Mouse (Mus musculus) adrenal gland, adult 10 weeks (tissue): ENCODE results near the gene C2cd4a. TPM values are rescaled to one million over a fixed set of nuclear protein-coding genes. Genes with fewer than 3 reads are reported as not detected.

Experiments used
- polyA plus RNA-seq: library from polyadenylated mRNA; stranded (reverse); fragments of 350-450 nt; fragmentation: Illumina TruSeq; extraction: RNeasy Lipid Tissue Mini Kit (QIAGEN cat#74804); gene quantifications from one replicate; pipeline ENCODE4 v1.2.3, GENCODE M21; 2014; ENCODE audit warnings: low read depth, low replicate concordance

Gene C2cd4a
- not detected for polyA plus RNA-seq

DNA sequence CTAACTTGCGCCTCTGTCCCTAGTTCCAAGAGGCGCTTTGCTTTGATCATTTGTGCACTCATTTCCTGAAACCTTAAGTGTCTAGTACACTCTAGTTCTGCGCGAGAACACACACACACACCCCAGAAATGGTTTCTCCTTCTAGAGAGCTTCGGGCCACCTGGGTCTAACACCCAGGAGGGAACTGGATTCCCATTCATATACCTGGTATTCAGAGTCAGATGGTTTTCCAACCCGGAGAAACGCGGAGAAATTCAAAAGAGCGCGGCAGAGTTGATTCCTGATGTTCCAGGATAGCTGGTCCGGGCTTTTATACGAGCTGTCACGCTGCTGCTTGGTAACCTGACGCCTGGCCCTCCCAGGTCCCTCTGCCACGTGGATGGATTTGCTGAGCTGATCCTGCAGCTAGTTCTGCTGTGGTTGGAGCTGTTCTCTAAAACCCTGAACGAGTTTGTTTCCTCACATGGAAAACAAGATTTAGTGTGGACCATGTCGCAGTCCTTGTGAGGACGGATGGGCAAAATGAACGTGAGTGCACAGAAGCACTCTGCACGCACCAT is at the start of gene C2cd4a:
Gene C2cd4a (minus strand): TSS at position 285 of the 560 bp plus-strand sequence.

GRCm38 (mm10) chr9:67839981-67840859 is 8.1 kb upstream of the C2cd4a start, which contains the start of gene Vps13c:
TSS of gene Vps13c (plus strand) at chr9:67840396.

Other genes with a start within 250 kb of the C2cd4a start
- gene C2cd4b, start 72.9 kb downstream of the C2cd4a start, polyA plus RNA-seq: not detected
- 59.8 TPM for gene Vps13c, start 8.1 kb upstream of the C2cd4a start, polyA plus RNA-seq